In the genomic region with DNA sequence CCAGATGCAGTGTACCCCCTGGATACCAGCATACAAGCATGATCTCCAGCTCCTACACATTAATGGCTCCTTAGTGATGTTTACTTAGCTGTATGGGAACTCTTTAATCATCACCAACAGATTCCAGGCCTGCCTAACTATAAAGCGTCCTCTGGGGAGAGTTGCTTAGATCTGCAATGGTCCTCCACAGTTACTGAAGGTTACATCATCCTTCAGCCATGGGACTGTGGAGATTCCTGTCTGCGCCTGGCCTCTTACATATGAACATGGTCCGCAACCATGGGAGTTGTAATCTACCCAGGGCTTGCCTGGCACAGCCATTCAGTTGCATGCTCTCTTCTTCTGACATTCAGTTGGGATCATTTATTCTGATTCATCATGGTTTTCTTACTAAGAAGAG, we compare ENCODE assay signal across 17 mouse cellular contexts.
"Had no signal": no experiment of that assay in that cellular context is flagged by ENCODE, and none has a peak within 500 bp of the region (broad histone marks: within the 10 kb centered on the region; RNA-seq: fewer than 3 reads in every experiment).

No protein-coding gene starts in this region.

- DNase-seq: lung, adult 18-20 months; lung, embryonic 14.5 days; lung, postnatal 10 days; lung, postnatal 4 days; midbrain, embryonic 14.5 days; retina, postnatal 1 day; right cerebral cortex, adult 18-20 months; right cerebral cortex, postnatal 25 days; right cerebral cortex, postnatal 4 days; spleen, adult 18-20 months; thymus, adult 18-20 months; thymus, postnatal 14 days; thymus, postnatal 36 days had no signal

- H3K4me2 ChIP-seq: lung, embryonic 14.5 days; midbrain, embryonic 12.5 days; neural tube, embryonic 12.5 days had no signal

- H3K9me3 ChIP-seq: midbrain, embryonic 10.5 days; midbrain, embryonic 12.5 days; neural tube, embryonic 12.5 days had no signal

- ATAC-seq: midbrain, embryonic 16.5 days had no signal

- H3K36me3 ChIP-seq: midbrain, embryonic 10.5 days; midbrain, embryonic 12.5 days; neural tube, embryonic 12.5 days had no signal

- H3K27ac ChIP-seq: midbrain, embryonic 10.5 days; midbrain, embryonic 12.5 days; neural tube, embryonic 12.5 days had no signal

- H3K4me1 ChIP-seq: midbrain, embryonic 10.5 days; midbrain, embryonic 12.5 days; neural tube, embryonic 12.5 days had no signal

- H3K27me3 ChIP-seq: midbrain, embryonic 12.5 days; neural tube, embryonic 12.5 days had no signal

- H3K4me3 ChIP-seq: midbrain, embryonic 10.5 days; midbrain, embryonic 12.5 days; neural tube, embryonic 12.5 days had no signal

- H3K9ac ChIP-seq: lung, embryonic 14.5 days; midbrain, embryonic 12.5 days; neural tube, embryonic 12.5 days had no signal
